Mouse (Mus musculus): ENCODE measurements at regions not wholly inside any gene's neighbourhood (a gene's known extent, or its start where the extent isn't known, plus 50 kb on each side); places are given as distances from the start of the nearest gene placed in this dataset.

DNA sequence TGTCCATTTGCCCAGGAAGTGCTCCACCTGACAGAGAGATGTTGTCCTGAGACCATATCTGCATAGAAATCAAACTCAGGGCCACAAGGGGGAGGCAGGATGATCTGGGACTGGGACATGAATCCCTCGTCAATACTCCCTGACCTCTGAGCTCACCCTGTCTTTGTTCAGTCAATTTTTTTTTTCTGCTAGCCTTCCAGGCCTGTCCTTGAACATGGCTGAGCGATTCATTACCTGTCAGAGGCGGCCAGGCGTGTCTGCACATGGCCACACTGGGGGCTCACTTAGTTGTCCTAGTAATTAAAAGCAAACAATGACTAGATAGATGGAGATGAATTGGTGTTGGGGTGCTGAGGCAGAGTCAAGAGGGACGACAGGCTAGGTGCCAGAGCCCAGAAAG is 162.6 kb downstream of the 9530068E07Rik start:
- ATAC-seq = no peak
- no peaks in the 10 kb centered on the region for H3K27me3 ChIP-seq (ENCODE audit: control insufficient read depth, insufficient read depth, low read depth, low read length)

DNA sequence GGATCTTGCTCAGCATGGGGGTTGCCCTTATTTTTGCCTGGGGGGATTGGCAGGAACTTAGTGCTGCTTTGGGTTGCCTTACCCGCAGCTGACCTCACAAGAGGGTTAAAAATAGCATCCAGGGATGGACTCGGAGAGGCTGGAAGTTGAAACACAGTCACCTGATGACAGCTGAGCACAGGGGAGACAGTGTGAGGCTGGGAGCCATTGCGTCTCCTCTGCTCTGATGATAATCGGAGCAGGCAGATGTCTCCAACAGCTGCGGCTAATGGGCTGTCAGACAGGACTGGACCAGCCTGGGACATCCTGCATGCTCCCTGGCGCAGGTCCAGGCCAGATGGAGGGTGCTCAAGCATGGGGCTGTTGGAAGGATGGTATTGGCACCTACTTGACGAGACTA is 165.1 kb downstream of the 9530068E07Rik start:
- no peak overlapping the region for H3K4me3 ChIP-seq (ENCODE audit: low read depth, low read length)
- H3K36me3 ChIP-seq (ENCODE audit: control insufficient read depth, insufficient read depth, low read length) = no peaks in the 10 kb centered on the region
- H3K27me3 ChIP-seq (ENCODE audit: control insufficient read depth, insufficient read depth, low read depth, low read length) = no peaks in the 10 kb centered on the region
- H3K9ac ChIP-seq (ENCODE audit: low read depth, low read length) = no peak overlapping the region
- 61% methylated on average over 7 of the region's 7 CpGs for WGBS
- H3K4me1 ChIP-seq (ENCODE audit: control insufficient read depth, insufficient read depth, low read length) = no peaks in the 10 kb centered on the region; the same call in 1 of the 2 replicates
- no peaks in the 10 kb centered on the region for H3K9me3 ChIP-seq (replicated peaks; ENCODE audit: control insufficient read depth, low read length, poor library complexity, severe bottlenecking)
- peak; percentile 56; the same call in 1 of the 2 replicates for ATAC-seq
- no peak overlapping the region for H3K4me2 ChIP-seq (ENCODE audit: low read length)
- H3K27ac ChIP-seq (ENCODE audit: low read length) = no peak overlapping the region

More for the DNA sequence above, 162.6 kb downstream of the 9530068E07Rik start:
- H3K27ac ChIP-seq (ENCODE audit: low read length) = no peak overlapping the region
- H3K4me1 ChIP-seq (ENCODE audit: control insufficient read depth, insufficient read depth, low read length) = no peaks in the 10 kb centered on the region; the same call in 1 of the 2 replicates
- WGBS = 62% methylated on average over 5 of the region's 5 CpGs
- no peaks in the 10 kb centered on the region for H3K36me3 ChIP-seq (ENCODE audit: control insufficient read depth, insufficient read depth, low read length)
- no peak overlapping the region for H3K4me3 ChIP-seq (ENCODE audit: low read depth, low read length)
- H3K4me2 ChIP-seq (ENCODE audit: low read length) = no peak overlapping the region
- no peak overlapping the region for H3K9ac ChIP-seq (ENCODE audit: low read depth, low read length)
- no peaks in the 10 kb centered on the region for H3K9me3 ChIP-seq (replicated peaks; ENCODE audit: control insufficient read depth, low read length, poor library complexity, severe bottlenecking)

DNA sequence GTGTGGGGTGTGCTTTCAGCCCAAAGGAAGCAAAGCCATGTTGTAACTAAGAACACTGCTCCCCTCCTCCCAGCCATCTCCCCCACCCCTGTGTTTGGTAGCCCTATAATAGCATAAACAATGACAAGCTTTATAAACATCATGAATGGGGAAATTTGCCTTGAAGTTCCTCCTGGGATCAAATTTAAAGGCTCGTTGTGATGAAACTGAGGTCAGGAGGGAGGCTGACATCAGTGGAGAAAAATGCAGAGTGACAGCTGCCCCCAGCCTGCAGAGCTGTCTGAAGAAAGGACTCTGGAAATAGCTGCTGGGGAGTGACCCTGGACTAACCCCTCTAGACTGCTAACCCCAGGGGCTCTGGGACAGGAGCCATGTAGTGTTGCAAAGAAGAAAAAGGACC is 169.2 kb downstream of the 9530068E07Rik start:
- WGBS = 9% methylated on average over 1 of the region's 1 CpGs

GRCm38 (mm10) chr11:52566026-52566425 is 169.8 kb downstream of the 9530068E07Rik start:
- no peak for ATAC-seq
- Histone ChIP-seq H3K9ac (ENCODE audit: low read depth, low read length) (no peak overlapping the region), H3K27ac (ENCODE audit: low read length) (no peak overlapping the region), H3K9me3 (replicated peaks; ENCODE audit: control insufficient read depth, low read length, poor library complexity, severe bottlenecking) (no peaks in the 10 kb centered on the region), H3K27me3 (ENCODE audit: control insufficient read depth, insufficient read depth, low read depth, low read length) (no peaks in the 10 kb centered on the region), H3K4me3 (ENCODE audit: low read depth, low read length) (no peak overlapping the region), H3K36me3 (ENCODE audit: control insufficient read depth, insufficient read depth, low read length) (no peaks in the 10 kb centered on the region), H3K4me1 (ENCODE audit: control insufficient read depth, insufficient read depth, low read length) (peaks cover 4% of the 10 kb centered on the region), H3K4me2 (ENCODE audit: low read length) (no peak overlapping the region)
- 86% methylated on average over 9 of the region's 9 CpGs for WGBS

More for the DNA sequence above, 169.2 kb downstream of the 9530068E07Rik start:
- Histone ChIP-seq H3K4me1 (ENCODE audit: control insufficient read depth, insufficient read depth, low read length) (peaks cover 4% of the 10 kb centered on the region), H3K9ac (ENCODE audit: low read depth, low read length) (no peak overlapping the region), H3K4me2 (ENCODE audit: low read length) (no peak overlapping the region), H3K4me3 (ENCODE audit: low read depth, low read length) (no peak overlapping the region), H3K27ac (ENCODE audit: low read length) (no peak overlapping the region), H3K9me3 (replicated peaks; ENCODE audit: control insufficient read depth, low read length, poor library complexity, severe bottlenecking) (no peaks in the 10 kb centered on the region), H3K36me3 (ENCODE audit: control insufficient read depth, insufficient read depth, low read length) (no peaks in the 10 kb centered on the region), H3K27me3 (ENCODE audit: control insufficient read depth, insufficient read depth, low read depth, low read length) (no peaks in the 10 kb centered on the region)
- no peak for ATAC-seq

DNA sequence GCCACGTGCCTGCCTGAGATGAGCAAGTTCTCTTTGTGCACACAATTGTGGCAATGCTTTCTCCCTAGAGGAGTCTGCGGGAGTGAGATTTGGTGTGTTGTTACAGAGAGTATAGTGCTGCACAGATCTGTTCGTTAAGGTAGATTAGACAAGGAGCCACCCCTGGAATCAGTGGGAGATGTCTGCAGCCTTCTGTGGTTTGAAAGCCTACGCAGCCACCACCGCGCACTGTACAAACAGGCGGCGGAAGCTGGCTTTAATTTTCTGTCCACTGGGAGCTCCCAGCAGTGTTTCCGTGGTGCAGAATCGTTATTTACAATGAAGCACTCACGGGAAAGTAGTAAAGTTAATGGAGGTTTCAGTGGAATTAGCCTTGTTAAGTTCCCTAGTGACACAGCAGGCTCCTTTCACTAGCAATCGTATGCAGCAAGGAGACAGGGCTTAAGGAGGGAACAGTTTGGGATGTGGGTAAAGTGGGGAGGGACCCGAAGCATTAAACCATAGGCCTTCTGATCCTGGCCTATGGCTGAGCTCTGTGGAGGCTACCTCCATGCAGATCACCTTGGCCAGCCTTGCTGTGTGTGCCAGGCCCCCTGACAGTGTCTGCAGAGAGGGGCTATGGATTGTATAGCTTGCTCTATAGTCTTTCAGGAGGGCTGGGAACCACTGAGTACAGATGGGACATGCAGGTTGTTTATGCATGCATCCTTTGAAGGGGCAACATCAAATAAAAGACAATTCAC is 171.9 kb downstream of the 9530068E07Rik start:
- H3K9ac ChIP-seq (ENCODE audit: low read depth, low read length) = no peak overlapping the region
- H3K4me2 ChIP-seq (ENCODE audit: low read length) = no peak overlapping the region
- WGBS = 25% methylated on average over 13 of the region's 13 CpGs
- H3K36me3 ChIP-seq (ENCODE audit: control insufficient read depth, insufficient read depth, low read length) = no peaks in the 10 kb centered on the region
- peak; percentile 61; the same call in 1 of the 2 replicates for ATAC-seq
- H3K27ac ChIP-seq (ENCODE audit: low read length) = no peak overlapping the region; the same call in 1 of the 2 replicates
- H3K27me3 ChIP-seq (ENCODE audit: control insufficient read depth, insufficient read depth, low read depth, low read length) = no peaks in the 10 kb centered on the region
- peaks cover 4% of the 10 kb centered on the region for H3K4me1 ChIP-seq (ENCODE audit: control insufficient read depth, insufficient read depth, low read length)
- no peak overlapping the region for H3K4me3 ChIP-seq (ENCODE audit: low read depth, low read length)
- H3K9me3 ChIP-seq (replicated peaks; ENCODE audit: control insufficient read depth, low read length, poor library complexity, severe bottlenecking) = no peaks in the 10 kb centered on the region

DNA sequence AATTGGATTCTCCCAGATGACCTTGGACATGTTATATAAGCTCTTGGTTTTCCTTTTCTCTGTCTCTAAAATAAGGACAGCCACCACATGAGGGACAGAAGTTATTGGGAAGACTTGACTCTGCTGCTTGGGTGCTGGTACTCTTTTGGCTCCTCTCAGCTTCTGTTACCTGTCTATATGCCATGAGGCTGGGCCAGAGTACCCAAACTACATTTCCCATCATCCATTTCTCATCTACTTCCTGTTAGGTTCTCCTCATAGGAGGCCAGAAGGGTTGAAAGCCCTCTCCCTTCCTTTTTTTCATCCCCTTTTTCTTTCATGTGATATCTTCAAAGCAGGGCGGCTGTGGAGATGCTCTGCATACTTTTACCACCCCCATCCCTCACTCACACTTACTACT is 172.6 kb downstream of the 9530068E07Rik start:
- H3K27me3 ChIP-seq (ENCODE audit: control insufficient read depth, insufficient read depth, low read depth, low read length) = no peaks in the 10 kb centered on the region
- H3K36me3 ChIP-seq (ENCODE audit: control insufficient read depth, insufficient read depth, low read length) = no peaks in the 10 kb centered on the region
- H3K27ac ChIP-seq (ENCODE audit: low read length) = no peak overlapping the region
- ATAC-seq = peak; percentile 34; the same call in 1 of the 2 replicates
- H3K4me1 ChIP-seq (ENCODE audit: control insufficient read depth, insufficient read depth, low read length) = peaks cover 4% of the 10 kb centered on the region
- no peak overlapping the region for H3K4me2 ChIP-seq (ENCODE audit: low read length)
- H3K4me3 ChIP-seq (ENCODE audit: low read depth, low read length) = no peak overlapping the region
- no peak overlapping the region for H3K9ac ChIP-seq (ENCODE audit: low read depth, low read length)
- no peaks in the 10 kb centered on the region for H3K9me3 ChIP-seq (replicated peaks; ENCODE audit: control insufficient read depth, low read length, poor library complexity, severe bottlenecking)
- WGBS = 78% methylated on average over 1 of the region's 1 CpGs

DNA sequence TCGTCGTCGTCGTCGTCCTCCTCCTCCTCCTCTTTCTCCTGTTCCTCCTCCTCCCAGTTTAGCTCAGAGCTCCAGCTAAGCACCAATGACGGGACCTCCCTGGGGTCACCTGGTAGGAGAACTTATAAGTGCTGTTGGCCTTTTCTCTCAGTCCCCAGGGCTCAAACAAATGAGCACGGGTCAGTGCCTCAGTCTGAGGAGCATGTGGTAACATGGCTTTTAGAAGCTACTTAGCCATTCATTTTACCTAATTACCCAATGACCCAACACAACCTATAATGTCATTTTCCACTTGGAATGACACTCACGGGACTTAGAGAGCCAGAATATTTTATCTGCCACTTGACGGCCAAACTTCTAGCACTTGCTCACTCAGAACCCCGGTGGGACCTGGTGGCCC is 173.5 kb downstream of the 9530068E07Rik start:
- WGBS = 70% methylated on average over 10 of the region's 10 CpGs
- H3K27me3 ChIP-seq (ENCODE audit: control insufficient read depth, insufficient read depth, low read depth, low read length) = no peaks in the 10 kb centered on the region

DNA sequence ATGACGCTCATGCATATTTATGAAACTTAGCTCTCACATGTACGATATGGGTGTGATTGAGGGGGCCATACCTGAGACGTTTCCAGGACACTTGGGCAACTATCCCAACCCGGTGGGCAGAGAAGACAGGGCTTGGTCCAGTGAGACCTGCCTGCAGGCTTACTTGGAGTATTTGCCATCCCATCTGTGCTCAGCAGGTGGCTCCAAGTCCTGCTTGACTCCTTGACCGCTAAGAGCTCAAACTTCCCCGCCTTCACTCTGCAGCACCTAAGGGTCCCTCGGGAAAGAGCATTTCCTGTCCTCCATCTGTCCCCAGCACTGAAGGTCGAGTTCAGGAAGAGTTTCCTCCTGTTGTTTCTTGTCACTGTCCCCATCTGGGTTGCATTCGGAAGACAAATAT is 182.2 kb downstream of the 9530068E07Rik start:
- WGBS = 40% methylated on average over 9 of the region's 9 CpGs
- H3K4me3 ChIP-seq (ENCODE audit: low read depth, low read length) = no peak overlapping the region
- H3K36me3 ChIP-seq (ENCODE audit: control insufficient read depth, insufficient read depth, low read length) = no peaks in the 10 kb centered on the region
- no peak overlapping the region for H3K4me2 ChIP-seq (ENCODE audit: low read length)
- no peak overlapping the region for H3K9ac ChIP-seq (ENCODE audit: low read depth, low read length)
- H3K9me3 ChIP-seq (replicated peaks; ENCODE audit: control insufficient read depth, low read length, poor library complexity, severe bottlenecking) = no peaks in the 10 kb centered on the region
- no peak overlapping the region for H3K27ac ChIP-seq (ENCODE audit: low read length)
- H3K27me3 ChIP-seq (ENCODE audit: control insufficient read depth, insufficient read depth, low read depth, low read length) = no peaks in the 10 kb centered on the region
- ATAC-seq = no peak
- H3K4me1 ChIP-seq (ENCODE audit: control insufficient read depth, insufficient read depth, low read length) = no peaks in the 10 kb centered on the region

More for the DNA sequence above, 173.5 kb downstream of the 9530068E07Rik start:
- H3K4me2 ChIP-seq (ENCODE audit: low read length) = no peak overlapping the region
- no peak for ATAC-seq
- H3K36me3 ChIP-seq (ENCODE audit: control insufficient read depth, insufficient read depth, low read length) = no peaks in the 10 kb centered on the region
- H3K9me3 ChIP-seq (replicated peaks; ENCODE audit: control insufficient read depth, low read length, poor library complexity, severe bottlenecking) = no peaks in the 10 kb centered on the region
- H3K9ac ChIP-seq (ENCODE audit: low read depth, low read length) = no peak overlapping the region
- no peak overlapping the region for H3K4me3 ChIP-seq (ENCODE audit: low read depth, low read length)
- H3K4me1 ChIP-seq (ENCODE audit: control insufficient read depth, insufficient read depth, low read length) = peaks cover 4% of the 10 kb centered on the region
- H3K27ac ChIP-seq (ENCODE audit: low read length) = no peak overlapping the region

DNA sequence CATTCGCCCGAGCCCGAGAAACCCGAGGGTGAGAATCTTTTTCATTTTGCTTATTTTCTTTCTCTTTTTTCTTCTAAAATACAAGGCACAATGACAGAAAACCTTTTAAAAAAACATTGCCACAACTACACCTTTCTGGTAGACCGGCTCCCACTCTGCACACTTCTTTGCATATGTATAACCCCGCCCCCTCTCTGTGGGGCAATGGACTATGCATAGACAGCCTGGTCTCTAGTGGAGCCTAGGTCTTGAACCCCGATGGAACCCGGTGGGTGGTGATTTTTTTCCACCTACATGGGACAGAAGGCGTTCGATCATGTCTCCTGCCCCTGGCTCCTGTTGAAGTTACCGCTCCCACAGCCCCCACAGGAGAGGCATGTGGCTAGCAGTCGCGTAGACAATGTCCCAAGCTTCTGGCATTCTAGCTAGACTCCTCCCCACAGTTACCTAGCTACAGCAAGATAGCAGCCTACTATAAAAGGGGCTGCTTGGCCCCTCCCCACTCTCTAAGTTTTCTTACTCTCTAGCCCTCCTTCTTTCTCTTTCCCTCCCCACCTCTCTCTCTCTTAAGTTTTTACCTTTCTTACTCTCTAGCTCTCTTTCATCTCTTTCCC is 183.6 kb downstream of the 9530068E07Rik start:
- Histone ChIP-seq H3K27ac (ENCODE audit: low read length) (no peak overlapping the region), H3K4me3 (ENCODE audit: low read depth, low read length) (no peak overlapping the region), H3K36me3 (ENCODE audit: control insufficient read depth, insufficient read depth, low read length) (no peaks in the 10 kb centered on the region), H3K27me3 (ENCODE audit: control insufficient read depth, insufficient read depth, low read depth, low read length) (no peaks in the 10 kb centered on the region), H3K9ac (ENCODE audit: low read depth, low read length) (no peak overlapping the region), H3K9me3 (replicated peaks; ENCODE audit: control insufficient read depth, low read length, poor library complexity, severe bottlenecking) (no peaks in the 10 kb centered on the region), H3K4me2 (ENCODE audit: low read length) (no peak overlapping the region), H3K4me1 (ENCODE audit: control insufficient read depth, insufficient read depth, low read length) (no peaks in the 10 kb centered on the region)
- WGBS = 80% methylated on average over 13 of the region's 13 CpGs
- ATAC-seq = no peak
